Mouse (Mus musculus): ENCODE measurements around the gene Olfr1031. TPM values are rescaled to one million over a fixed set of nuclear protein-coding genes. Genes with fewer than 3 reads are reported as not detected.
A peak's percentile ranks its signal among the peaks of the same experiment; 100 is the strongest.
"Not testable (repeated sequence)": the region's sequence is repeated elsewhere in the genome, so short reads cannot be mapped to it uniquely, and the experiment has no call there.

The Olfr1031 gene
- not detected in 2 replicates for polyA plus RNA-seq (2012; ENCODE audit: insufficient read depth, insufficient read length, missing spikeins)

GRCm38 (mm10) chr2:85990004-85990403 is at the start of gene Olfr1031:
Olfr1031 (plus strand) TSS chr2:85990304.
- Histone ChIP-seq H3K4me1 (ENCODE audit: control insufficient read depth, insufficient read depth, insufficient read length, low read length) (no peaks in the 10 kb centered on the region), H3K4me3 (ENCODE audit: insufficient read depth, low read depth, low read length) (no peak within 1 kb of the TSS), H3K27ac (replicated peaks; ENCODE audit: low read depth, low read length) (no peak within 1 kb of the TSS)

GRCm38 (mm10) chr2:85950137-85950536 is 40.0 kb upstream of the Olfr1031 start, which contains the start of gene Olfr1028:
Olfr1028 (plus strand) TSS chr2:85950437.
- H3K27ac ChIP-seq (replicated peaks; ENCODE audit: low read depth, low read length) = no peak within 1 kb of the TSS
- no peaks in the 10 kb centered on the region for H3K4me1 ChIP-seq (ENCODE audit: control insufficient read depth, insufficient read depth, insufficient read length, low read length)
- no peak within 1 kb of the TSS for H3K4me3 ChIP-seq (ENCODE audit: insufficient read depth, low read depth, low read length)

- H3K4me1 ChIP-seq (ENCODE audit: control insufficient read depth, insufficient read depth, insufficient read length, low read length) = no peaks in the 10 kb centered on the region
- no peak within 1 kb of the TSS for H3K27ac ChIP-seq (replicated peaks; ENCODE audit: low read depth, low read length)
- H3K4me3 ChIP-seq (ENCODE audit: insufficient read depth, low read depth, low read length) = no peak within 1 kb of the TSS
Measured at GRCm38 (mm10) chr2:85973595-85973994, 16.5 kb upstream of the Olfr1031 start, which contains the start of gene Olfr1029. Olfr1029 (plus strand) TSS chr2:85973895.

GRCm38 (mm10) chr2:85978976-85979375 is 11.1 kb upstream of the Olfr1031 start, which contains the start of gene Olfr1030:
Olfr1030 (plus strand) TSS chr2:85979276.
- H3K4me1 ChIP-seq (ENCODE audit: control insufficient read depth, insufficient read depth, insufficient read length, low read length) = no peaks in the 10 kb centered on the region
- H3K27ac ChIP-seq (replicated peaks; ENCODE audit: low read depth, low read length) = no peak within 1 kb of the TSS
- H3K4me3 ChIP-seq (ENCODE audit: insufficient read depth, low read depth, low read length) = no peak within 1 kb of the TSS

- H3K4me1 ChIP-seq (ENCODE audit: control insufficient read depth, insufficient read depth, insufficient read length, low read length) = no peaks in the 10 kb centered on the region
- no peak within 1 kb of the TSS for H3K27ac ChIP-seq (replicated peaks; ENCODE audit: low read depth, low read length)
- no peak within 1 kb of the TSS for H3K4me3 ChIP-seq (ENCODE audit: insufficient read depth, low read depth, low read length)
Measured at GRCm38 (mm10) chr2:86005240-86005639, 15.1 kb downstream of the Olfr1031 start, which contains the start of gene Olfr1032. Olfr1032 (plus strand) TSS chr2:86005540.

GRCm38 (mm10) chr2:86020406-86020805 is 30.3 kb downstream of the Olfr1031 start, which contains the start of gene Olfr1033:
Olfr1033 (plus strand) TSS chr2:86020633.
- H3K27ac ChIP-seq (replicated peaks; ENCODE audit: low read depth, low read length) = peak within 1 kb of the TSS; percentile 37; the same call in 1 of the 2 replicates
- peak within 1 kb of the TSS; percentile 51 for H3K4me3 ChIP-seq (ENCODE audit: insufficient read depth, low read depth, low read length)
- H3K4me1 ChIP-seq (ENCODE audit: control insufficient read depth, insufficient read depth, insufficient read length, low read length) = not testable (repeated sequence)

GRCm38 (mm10) chr2:86021518-86021917 is 31.4 kb downstream of the Olfr1031 start:
- H3K27ac ChIP-seq (replicated peaks; ENCODE audit: low read depth, low read length); H3K4me3 ChIP-seq (ENCODE audit: insufficient read depth, low read depth, low read length); H3K4me1 ChIP-seq (ENCODE audit: control insufficient read depth, insufficient read depth, insufficient read length, low read length): not testable (repeated sequence)

Other genes with a start within 250 kb of the Olfr1031 start
- not detected in 2 replicates for gene Olfr1012, start 227.5 kb upstream of the Olfr1031 start, polyA plus RNA-seq (2012; ENCODE audit: insufficient read depth, insufficient read length, missing spikeins)
- gene Olfr1013, start 223.2 kb upstream of the Olfr1031 start, polyA plus RNA-seq (2012; ENCODE audit: insufficient read depth, insufficient read length, missing spikeins) = not detected in 2 replicates
- gene Olfr1014, start 217.6 kb upstream of the Olfr1031 start, polyA plus RNA-seq (2012; ENCODE audit: insufficient read depth, insufficient read length, missing spikeins) = not detected in 2 replicates
- not detected in 2 replicates for gene Olfr1015, start 208.3 kb upstream of the Olfr1031 start, polyA plus RNA-seq (2012; ENCODE audit: insufficient read depth, insufficient read length, missing spikeins)
- gene Olfr1016, start 187.8 kb upstream of the Olfr1031 start, polyA plus RNA-seq (2012; ENCODE audit: insufficient read depth, insufficient read length, missing spikeins) = not detected in 2 replicates
- not detected in 2 replicates for gene Olfr1018, start 171.8 kb upstream of the Olfr1031 start, polyA plus RNA-seq (2012; ENCODE audit: insufficient read depth, insufficient read length, missing spikeins)
- not detected in 2 replicates for gene Olfr1019, start 144.8 kb upstream of the Olfr1031 start, polyA plus RNA-seq (2012; ENCODE audit: insufficient read depth, insufficient read length, missing spikeins)
- not detected in 2 replicates for gene Olfr1020, start 143.3 kb upstream of the Olfr1031 start, polyA plus RNA-seq (2012; ENCODE audit: insufficient read depth, insufficient read length, missing spikeins)
- gene Olfr1022, start 121.7 kb upstream of the Olfr1031 start, polyA plus RNA-seq (2012; ENCODE audit: insufficient read depth, insufficient read length, missing spikeins) = not detected in 2 replicates
- gene Olfr1023, start 104.7 kb upstream of the Olfr1031 start, polyA plus RNA-seq (2012; ENCODE audit: insufficient read depth, insufficient read length, missing spikeins) = not detected in 2 replicates
- gene Olfr1024, start 85.3 kb upstream of the Olfr1031 start, polyA plus RNA-seq (2012; ENCODE audit: insufficient read depth, insufficient read length, missing spikeins) = not detected in 2 replicates
- not detected in 2 replicates for gene Olfr1025-ps1, start 75.1 kb upstream of the Olfr1031 start, polyA plus RNA-seq (2012; ENCODE audit: insufficient read depth, insufficient read length, missing spikeins)
- gene Olfr1026, start 68.7 kb upstream of the Olfr1031 start, polyA plus RNA-seq (2012; ENCODE audit: insufficient read depth, insufficient read length, missing spikeins) = not detected in 2 replicates
- not detected in 2 replicates for gene Olfr1028, start 39.9 kb upstream of the Olfr1031 start, polyA plus RNA-seq (2012; ENCODE audit: insufficient read depth, insufficient read length, missing spikeins)
- gene Olfr1029, start 16.4 kb upstream of the Olfr1031 start, polyA plus RNA-seq (2012; ENCODE audit: insufficient read depth, insufficient read length, missing spikeins) = not detected in 2 replicates
- not detected in 2 replicates for gene Olfr1030, start 11.0 kb upstream of the Olfr1031 start, polyA plus RNA-seq (2012; ENCODE audit: insufficient read depth, insufficient read length, missing spikeins)
- gene Olfr1032, start 15.2 kb downstream of the Olfr1031 start, polyA plus RNA-seq (2012; ENCODE audit: insufficient read depth, insufficient read length, missing spikeins) = not detected in 2 replicates
- 2.5 TPM in 1 of 2 replicates, not detected in the other for gene Olfr1033, start 30.3 kb downstream of the Olfr1031 start, polyA plus RNA-seq (2012; ENCODE audit: insufficient read depth, insufficient read length, missing spikeins)
- not detected in 2 replicates for gene Olfr1034, start 55.6 kb downstream of the Olfr1031 start, polyA plus RNA-seq (2012; ENCODE audit: insufficient read depth, insufficient read length, missing spikeins)
- not detected in 2 replicates for gene Olfr1036, start 83.7 kb downstream of the Olfr1031 start, polyA plus RNA-seq (2012; ENCODE audit: insufficient read depth, insufficient read length, missing spikeins)
- not detected in 2 replicates for gene Olfr1037, start 97.1 kb downstream of the Olfr1031 start, polyA plus RNA-seq (2012; ENCODE audit: insufficient read depth, insufficient read length, missing spikeins)
- gene Olfr1039, start 145.6 kb downstream of the Olfr1031 start, polyA plus RNA-seq (2012; ENCODE audit: insufficient read depth, insufficient read length, missing spikeins) = not detected in 2 replicates
- not detected in 2 replicates for gene Olfr1040, start 156.4 kb downstream of the Olfr1031 start, polyA plus RNA-seq (2012; ENCODE audit: insufficient read depth, insufficient read length, missing spikeins)
- gene Olfr1042, start 171.5 kb downstream of the Olfr1031 start, polyA plus RNA-seq (2012; ENCODE audit: insufficient read depth, insufficient read length, missing spikeins) = not detected in 2 replicates
- gene Olfr1043, start 177.2 kb downstream of the Olfr1031 start, polyA plus RNA-seq (2012; ENCODE audit: insufficient read depth, insufficient read length, missing spikeins) = not detected in 2 replicates
- gene Olfr1044, start 187.5 kb downstream of the Olfr1031 start, polyA plus RNA-seq (2012; ENCODE audit: insufficient read depth, insufficient read length, missing spikeins) = not detected in 2 replicates
- not detected in 2 replicates for gene Olfr52, start 195.4 kb downstream of the Olfr1031 start, polyA plus RNA-seq (2012; ENCODE audit: insufficient read depth, insufficient read length, missing spikeins)
- gene Olfr1045, start 212.7 kb downstream of the Olfr1031 start, polyA plus RNA-seq (2012; ENCODE audit: insufficient read depth, insufficient read length, missing spikeins) = not detected in 2 replicates
- gene Olfr1046, start 229.0 kb downstream of the Olfr1031 start, polyA plus RNA-seq (2012; ENCODE audit: insufficient read depth, insufficient read length, missing spikeins) = not detected in 2 replicates
- gene Olfr1047, start 241.1 kb downstream of the Olfr1031 start, polyA plus RNA-seq (2012; ENCODE audit: insufficient read depth, insufficient read length, missing spikeins) = not detected in 2 replicates
- gene Olfr1048, start 250.0 kb downstream of the Olfr1031 start, polyA plus RNA-seq (2012; ENCODE audit: insufficient read depth, insufficient read length, missing spikeins) = not detected in 2 replicates

All from brown adipose tissue, adult 24 weeks (tissue).